Mouse (Mus musculus): ENCODE measurements around the gene Adgrl3. TPM values are rescaled to one million over a fixed set of nuclear protein-coding genes. Genes with fewer than 3 reads are reported as not detected.

Adgrl3 gene
- 0.36 and 1.7 TPM in 2 replicates for polyA plus RNA-seq (2011; ENCODE audit: insufficient read depth, insufficient read length, low read depth, missing spikeins)

- Histone ChIP-seq H3K27ac (ENCODE audit: insufficient read depth, low read length) (no peak within 1 kb of the TSS), H3K27me3 (ENCODE audit: control insufficient read depth, insufficient read depth, low read length, poor library complexity, severe bottlenecking) (peaks cover 18% of the 10 kb centered on the region), H3K36me3 (ENCODE audit: control insufficient read depth, insufficient read depth, low read length, poor library complexity, severe bottlenecking) (no peaks in the 10 kb centered on the region), H3K9ac (ENCODE audit: low read depth, poor library complexity, severe bottlenecking) (peak within 1 kb of the TSS; percentile 36), H3K9me3 (replicated peaks; ENCODE audit: control insufficient read depth, insufficient read depth, low read length, poor library complexity, severe bottlenecking) (no peaks in the 10 kb centered on the region), H3K4me1 (ENCODE audit: control insufficient read depth, insufficient read depth, low read length) (no peaks in the 10 kb centered on the region), H3K4me3 (ENCODE audit: low read depth, low read length) (peak within 1 kb of the TSS; percentile 73)
- no peak for TF ChIP-seq CTCF (IDR thresholded peaks at IDR 0.05; ENCODE audit: low read depth, low read length)
- no peak for TF ChIP-seq POLR2A (IDR thresholded peaks at IDR 0.05; ENCODE audit: insufficient read depth, low read length)
Measured at GRCm38 (mm10) chr5:81019590-81020254, at the start of gene Adgrl3. Gene Adgrl3, plus strand, starts transcription at chr5:81020138.

GRCm38 (mm10) chr5:81019166-81019565 lies 772 bp upstream of the Adgrl3 start:
- Histone ChIP-seq H3K27ac (ENCODE audit: insufficient read depth, low read length) (no peak overlapping the region), H3K4me3 (ENCODE audit: low read depth, low read length) (no peak overlapping the region), H3K4me1 (ENCODE audit: control insufficient read depth, insufficient read depth, low read length) (no peaks in the 10 kb centered on the region), H3K9ac (ENCODE audit: low read depth, poor library complexity, severe bottlenecking) (peak overlapping the region; percentile 36), H3K27me3 (ENCODE audit: control insufficient read depth, insufficient read depth, low read length, poor library complexity, severe bottlenecking) (peaks cover 15% of the 10 kb centered on the region), H3K9me3 (replicated peaks; ENCODE audit: control insufficient read depth, insufficient read depth, low read length, poor library complexity, severe bottlenecking) (no peaks in the 10 kb centered on the region), H3K36me3 (ENCODE audit: control insufficient read depth, insufficient read depth, low read length, poor library complexity, severe bottlenecking) (no peaks in the 10 kb centered on the region)
- no peak for TF ChIP-seq POLR2A (IDR thresholded peaks at IDR 0.05; ENCODE audit: insufficient read depth, low read length)
- TF ChIP-seq CTCF (IDR thresholded peaks at IDR 0.05; ENCODE audit: low read depth, low read length), result no peak
- TF ChIP-seq EP300 (IDR thresholded peaks at IDR 0.05; ENCODE audit: insufficient read depth, low read depth, low read length), result no peak

- Histone ChIP-seq H3K27me3 (ENCODE audit: control insufficient read depth, insufficient read depth, low read length, poor library complexity, severe bottlenecking) (peaks cover 18% of the 10 kb centered on the region), H3K27ac (ENCODE audit: insufficient read depth, low read length) (no peak overlapping the region), H3K36me3 (ENCODE audit: control insufficient read depth, insufficient read depth, low read length, poor library complexity, severe bottlenecking) (no peaks in the 10 kb centered on the region), H3K9ac (ENCODE audit: low read depth, poor library complexity, severe bottlenecking) (peak overlapping the region; percentile 36; the same call in 1 of the 2 replicates), H3K9me3 (replicated peaks; ENCODE audit: control insufficient read depth, insufficient read depth, low read length, poor library complexity, severe bottlenecking) (no peaks in the 10 kb centered on the region), H3K4me3 (ENCODE audit: low read depth, low read length) (peak overlapping the region; percentile 73), H3K4me1 (ENCODE audit: control insufficient read depth, insufficient read depth, low read length) (no peaks in the 10 kb centered on the region)
- no peak for TF ChIP-seq CTCF (IDR thresholded peaks at IDR 0.05; ENCODE audit: low read depth, low read length)
- TF ChIP-seq EP300 (IDR thresholded peaks at IDR 0.05; ENCODE audit: insufficient read depth, low read depth, low read length), result no peak
- no peak for TF ChIP-seq POLR2A (IDR thresholded peaks at IDR 0.05; ENCODE audit: insufficient read depth, low read length)
Measured at GRCm38 (mm10) chr5:81020281-81021005, 505 bp downstream of the Adgrl3 start.

- Histone ChIP-seq H3K27ac (ENCODE audit: insufficient read depth, low read length) (no peak overlapping the region), H3K9ac (ENCODE audit: low read depth, poor library complexity, severe bottlenecking) (no peak overlapping the region), H3K36me3 (ENCODE audit: control insufficient read depth, insufficient read depth, low read length, poor library complexity, severe bottlenecking) (no peaks in the 10 kb centered on the region), H3K4me3 (ENCODE audit: low read depth, low read length) (peak overlapping the region; percentile 65), H3K9me3 (replicated peaks; ENCODE audit: control insufficient read depth, insufficient read depth, low read length, poor library complexity, severe bottlenecking) (no peaks in the 10 kb centered on the region), H3K4me1 (ENCODE audit: control insufficient read depth, insufficient read depth, low read length) (no peaks in the 10 kb centered on the region), H3K27me3 (ENCODE audit: control insufficient read depth, insufficient read depth, low read length, poor library complexity, severe bottlenecking) (peaks cover 18% of the 10 kb centered on the region)
- TF ChIP-seq CTCF (IDR thresholded peaks at IDR 0.05; ENCODE audit: low read depth, low read length), result no peak
Measured at GRCm38 (mm10) chr5:81021006-81021320, 1.0 kb downstream of the Adgrl3 start.

- H3K9ac ChIP-seq (ENCODE audit: low read depth, poor library complexity, severe bottlenecking), result no peak overlapping the region
- no peak overlapping the region for H3K27ac ChIP-seq (ENCODE audit: insufficient read depth, low read length)
- H3K9me3 ChIP-seq (replicated peaks; ENCODE audit: control insufficient read depth, insufficient read depth, low read length, poor library complexity, severe bottlenecking), result no peaks in the 10 kb centered on the region
- no peaks in the 10 kb centered on the region for H3K36me3 ChIP-seq (ENCODE audit: control insufficient read depth, insufficient read depth, low read length, poor library complexity, severe bottlenecking)
- no peaks in the 10 kb centered on the region for H3K4me1 ChIP-seq (ENCODE audit: control insufficient read depth, insufficient read depth, low read length)
- H3K4me3 ChIP-seq (ENCODE audit: low read depth, low read length), result peak overlapping the region; percentile 37
- TF ChIP-seq EP300 (IDR thresholded peaks at IDR 0.05; ENCODE audit: insufficient read depth, low read depth, low read length) (no peak), CTCF (IDR thresholded peaks at IDR 0.05; ENCODE audit: low read depth, low read length) (no peak), POLR2A (IDR thresholded peaks at IDR 0.05; ENCODE audit: insufficient read depth, low read length) (no peak)
- peaks cover 18% of the 10 kb centered on the region for H3K27me3 ChIP-seq (ENCODE audit: control insufficient read depth, insufficient read depth, low read length, poor library complexity, severe bottlenecking)
Measured at GRCm38 (mm10) chr5:81021331-81021863, 1.5 kb downstream of the Adgrl3 start.

GRCm38 (mm10) chr5:81021864-81022305 lies 1.9 kb downstream of the Adgrl3 start:
- Histone ChIP-seq H3K9ac (ENCODE audit: low read depth, poor library complexity, severe bottlenecking) (no peak overlapping the region), H3K36me3 (ENCODE audit: control insufficient read depth, insufficient read depth, low read length, poor library complexity, severe bottlenecking) (no peaks in the 10 kb centered on the region), H3K4me3 (ENCODE audit: low read depth, low read length) (peak overlapping the region; percentile 37), H3K4me1 (ENCODE audit: control insufficient read depth, insufficient read depth, low read length) (no peaks in the 10 kb centered on the region), H3K27ac (ENCODE audit: insufficient read depth, low read length) (no peak overlapping the region), H3K9me3 (replicated peaks; ENCODE audit: control insufficient read depth, insufficient read depth, low read length, poor library complexity, severe bottlenecking) (no peaks in the 10 kb centered on the region), H3K27me3 (ENCODE audit: control insufficient read depth, insufficient read depth, low read length, poor library complexity, severe bottlenecking) (peaks cover 18% of the 10 kb centered on the region)
- no peak for TF ChIP-seq CTCF (IDR thresholded peaks at IDR 0.05; ENCODE audit: low read depth, low read length)
- TF ChIP-seq POLR2A (IDR thresholded peaks at IDR 0.05; ENCODE audit: insufficient read depth, low read length), result no peak
- TF ChIP-seq EP300 (IDR thresholded peaks at IDR 0.05; ENCODE audit: insufficient read depth, low read depth, low read length), result no peak
